Mouse (Mus musculus): ENCODE results near the gene Tex26. TPM values are rescaled to one million over a fixed set of nuclear protein-coding genes. Genes with fewer than 3 reads are reported as not detected.

Tex26 gene
- polyA plus RNA-seq, 1 experiment from 2014 or later: 1.4 TPM

- no peaks in the 10 kb centered on the region for H3K9me3 ChIP-seq (ENCODE audit: control insufficient read depth, low read length)
These were observed 30.0 kb upstream of the Tex26 start for GRCm38 (mm10) chr5:149409502-149409901.

GRCm38 (mm10) chr5:149411509-149412193 lies 27.8 kb upstream of the Tex26 start, which contains the start of gene Medag:
Gene Medag, plus strand, starts transcription at chr5:149411749.
- 4% methylated on average over 38 of the region's 38 CpGs for WGBS
- Histone ChIP-seq H3K27ac (ENCODE audit: low read depth, low read length) (peak within 1 kb of the TSS; percentile 42), H3K4me2 (replicated peaks; ENCODE audit: low read depth, low read length) (peak within 1 kb of the TSS; percentile 45), H3K4me1 (replicated peaks; ENCODE audit: control insufficient read depth, insufficient read depth, low read length) (peaks cover 7% of the 10 kb centered on the region; the same call in 1 of the 2 replicates), H3K4me3 (ENCODE audit: low read depth, low read length) (peak within 1 kb of the TSS; percentile 21), H3K9me3 (ENCODE audit: control insufficient read depth, low read length) (no peaks in the 10 kb centered on the region), H3K36me3 (ENCODE audit: control insufficient read depth, insufficient read depth, low read length) (no peaks in the 10 kb centered on the region), H3K9ac (ENCODE audit: low read depth, low read length) (peak within 1 kb of the TSS; percentile 35), H3K27me3 (ENCODE audit: control insufficient read depth, insufficient read depth, low read length) (0 out of 2 replicates have a peak, but pooled peaks cover 3% of the 10 kb centered on the region)
- DNase-seq (ENCODE audit: low spot score) (peak; percentile 56), ATAC-seq (ENCODE audit: low FRiP score) (peak; percentile 72)

More at GRCm38 (mm10) chr5:149409502-149409901, 30.0 kb upstream of the Tex26 start:
- DNase-seq (ENCODE audit: low spot score) (no peak), ATAC-seq (ENCODE audit: low FRiP score) (no peak)
- no peak overlapping the region for H3K4me3 ChIP-seq (ENCODE audit: low read depth, low read length)
- no peak overlapping the region for H3K4me2 ChIP-seq (replicated peaks; ENCODE audit: low read depth, low read length)
- no peaks in the 10 kb centered on the region for H3K36me3 ChIP-seq (ENCODE audit: control insufficient read depth, insufficient read depth, low read length)
- 92% methylated on average over 3 of the region's 3 CpGs for WGBS
- H3K27ac ChIP-seq (ENCODE audit: low read depth, low read length): no peak overlapping the region
- 0 out of 2 replicates have a peak, but pooled peaks cover 3% of the 10 kb centered on the region for H3K27me3 ChIP-seq (ENCODE audit: control insufficient read depth, insufficient read depth, low read length)
- H3K4me1 ChIP-seq (replicated peaks; ENCODE audit: control insufficient read depth, insufficient read depth, low read length): peaks cover 7% of the 10 kb centered on the region; the same call in 1 of the 2 replicates
- H3K9ac ChIP-seq (ENCODE audit: low read depth, low read length): no peak overlapping the region

GRCm38 (mm10) chr5:149412194-149412575 lies 27.3 kb upstream of the Tex26 start:
- DNase-seq (ENCODE audit: low spot score): no peak
- H3K9me3 ChIP-seq (ENCODE audit: control insufficient read depth, low read length): no peaks in the 10 kb centered on the region
- no peak overlapping the region for H3K27ac ChIP-seq (ENCODE audit: low read depth, low read length)
- 38% methylated on average over 11 of the region's 11 CpGs for WGBS
- peak; percentile 37 for ATAC-seq (ENCODE audit: low FRiP score)
- peaks cover 7% of the 10 kb centered on the region; the same call in 1 of the 2 replicates for H3K4me1 ChIP-seq (replicated peaks; ENCODE audit: control insufficient read depth, insufficient read depth, low read length)
- peak overlapping the region; percentile 21 for H3K4me3 ChIP-seq (ENCODE audit: low read depth, low read length)
- peak overlapping the region; percentile 35 for H3K9ac ChIP-seq (ENCODE audit: low read depth, low read length)
- no peaks in the 10 kb centered on the region for H3K36me3 ChIP-seq (ENCODE audit: control insufficient read depth, insufficient read depth, low read length)
- H3K4me2 ChIP-seq (replicated peaks; ENCODE audit: low read depth, low read length): peak overlapping the region; percentile 45
- H3K27me3 ChIP-seq (ENCODE audit: control insufficient read depth, insufficient read depth, low read length): 0 out of 2 replicates have a peak, but pooled peaks cover 3% of the 10 kb centered on the region

- WGBS: 90% methylated on average over 10 of the region's 10 CpGs
- Histone ChIP-seq H3K9ac (ENCODE audit: low read depth, low read length) (no peak overlapping the region), H3K4me2 (replicated peaks; ENCODE audit: low read depth, low read length) (no peak overlapping the region), H3K4me3 (ENCODE audit: low read depth, low read length) (no peak overlapping the region), H3K36me3 (ENCODE audit: control insufficient read depth, insufficient read depth, low read length) (no peaks in the 10 kb centered on the region), H3K9me3 (ENCODE audit: control insufficient read depth, low read length) (no peaks in the 10 kb centered on the region), H3K4me1 (replicated peaks; ENCODE audit: control insufficient read depth, insufficient read depth, low read length) (peaks cover 7% of the 10 kb centered on the region; the same call in 1 of the 2 replicates), H3K27ac (ENCODE audit: low read depth, low read length) (no peak overlapping the region), H3K27me3 (ENCODE audit: control insufficient read depth, insufficient read depth, low read length) (0 out of 2 replicates have a peak, but pooled peaks cover 3% of the 10 kb centered on the region)
- no peak for ATAC-seq (ENCODE audit: low FRiP score)
- DNase-seq (ENCODE audit: low spot score): no peak
These were observed 26.8 kb upstream of the Tex26 start for GRCm38 (mm10) chr5:149412671-149413070.

- Histone ChIP-seq H3K27ac (ENCODE audit: low read depth, low read length) (no peak overlapping the region), H3K27me3 (ENCODE audit: control insufficient read depth, insufficient read depth, low read length) (0 out of 2 replicates have a peak, but pooled peaks cover 3% of the 10 kb centered on the region), H3K9ac (ENCODE audit: low read depth, low read length) (no peak overlapping the region), H3K36me3 (ENCODE audit: control insufficient read depth, insufficient read depth, low read length) (no peaks in the 10 kb centered on the region), H3K4me1 (replicated peaks; ENCODE audit: control insufficient read depth, insufficient read depth, low read length) (peaks cover 7% of the 10 kb centered on the region; the same call in 1 of the 2 replicates), H3K4me3 (ENCODE audit: low read depth, low read length) (no peak overlapping the region), H3K9me3 (ENCODE audit: control insufficient read depth, low read length) (no peaks in the 10 kb centered on the region), H3K4me2 (replicated peaks; ENCODE audit: low read depth, low read length) (no peak overlapping the region)
- ATAC-seq (ENCODE audit: low FRiP score) (no peak), DNase-seq (ENCODE audit: low spot score) (no peak)
- 83% methylated on average over 9 of the region's 9 CpGs for WGBS
These were observed 24.9 kb upstream of the Tex26 start for GRCm38 (mm10) chr5:149414369-149415167.

GRCm38 (mm10) chr5:149417381-149417780 lies 22.1 kb upstream of the Tex26 start:
- Histone ChIP-seq H3K4me3 (ENCODE audit: low read depth, low read length) (no peak overlapping the region), H3K36me3 (ENCODE audit: control insufficient read depth, insufficient read depth, low read length) (no peaks in the 10 kb centered on the region), H3K9ac (ENCODE audit: low read depth, low read length) (no peak overlapping the region), H3K4me2 (replicated peaks; ENCODE audit: low read depth, low read length) (no peak overlapping the region), H3K4me1 (replicated peaks; ENCODE audit: control insufficient read depth, insufficient read depth, low read length) (no peaks in the 10 kb centered on the region), H3K27ac (ENCODE audit: low read depth, low read length) (no peak overlapping the region), H3K9me3 (ENCODE audit: control insufficient read depth, low read length) (no peaks in the 10 kb centered on the region), H3K27me3 (ENCODE audit: control insufficient read depth, insufficient read depth, low read length) (0 out of 2 replicates have a peak, but pooled peaks cover 3% of the 10 kb centered on the region)
- DNase-seq (ENCODE audit: low spot score): no peak
- ATAC-seq (ENCODE audit: low FRiP score): no peak
- 96% methylated on average over 4 of the region's 4 CpGs for WGBS

- H3K9me3 ChIP-seq (ENCODE audit: control insufficient read depth, low read length): no peaks in the 10 kb centered on the region
- ATAC-seq (ENCODE audit: low FRiP score): no peak
- DNase-seq (ENCODE audit: low spot score): no peak
These were observed 12.9 kb upstream of the Tex26 start for GRCm38 (mm10) chr5:149426525-149426924.

GRCm38 (mm10) chr5:149427277-149428060 lies 12.0 kb upstream of the Tex26 start:
- no peak overlapping the region for H3K4me2 ChIP-seq (replicated peaks; ENCODE audit: low read depth, low read length)
- H3K27ac ChIP-seq (ENCODE audit: low read depth, low read length): no peak overlapping the region
- no peak for ATAC-seq (ENCODE audit: low FRiP score)

More at GRCm38 (mm10) chr5:149426525-149426924, 12.9 kb upstream of the Tex26 start:
- H3K4me2 ChIP-seq (replicated peaks; ENCODE audit: low read depth, low read length): no peak overlapping the region
- no peaks in the 10 kb centered on the region for H3K36me3 ChIP-seq (ENCODE audit: control insufficient read depth, insufficient read depth, low read length)
- no peak overlapping the region for H3K9ac ChIP-seq (ENCODE audit: low read depth, low read length)
- H3K27me3 ChIP-seq (ENCODE audit: control insufficient read depth, insufficient read depth, low read length): no peaks in the 10 kb centered on the region
- H3K4me1 ChIP-seq (replicated peaks; ENCODE audit: control insufficient read depth, insufficient read depth, low read length): peaks cover 2% of the 10 kb centered on the region
- no peak overlapping the region for H3K27ac ChIP-seq (ENCODE audit: low read depth, low read length)
- WGBS: 93% methylated on average over 3 of the region's 3 CpGs
- H3K4me3 ChIP-seq (ENCODE audit: low read depth, low read length): no peak overlapping the region

More at GRCm38 (mm10) chr5:149427277-149428060, 12.0 kb upstream of the Tex26 start:
- WGBS: 94% methylated on average over 8 of the region's 8 CpGs
- H3K36me3 ChIP-seq (ENCODE audit: control insufficient read depth, insufficient read depth, low read length): no peaks in the 10 kb centered on the region
- peaks cover 2% of the 10 kb centered on the region for H3K4me1 ChIP-seq (replicated peaks; ENCODE audit: control insufficient read depth, insufficient read depth, low read length)
- no peak overlapping the region for H3K9ac ChIP-seq (ENCODE audit: low read depth, low read length)
- DNase-seq (ENCODE audit: low spot score): no peak
- H3K27me3 ChIP-seq (ENCODE audit: control insufficient read depth, insufficient read depth, low read length): no peaks in the 10 kb centered on the region
- H3K9me3 ChIP-seq (ENCODE audit: control insufficient read depth, low read length): no peaks in the 10 kb centered on the region
- no peak overlapping the region for H3K4me3 ChIP-seq (ENCODE audit: low read depth, low read length)

Measured in hindbrain, embryonic 11.5 days (tissue).